Mouse (Mus musculus): ENCODE results near the gene Olfr196. TPM values are rescaled to one million over a fixed set of nuclear protein-coding genes. Genes with fewer than 3 reads are reported as not detected.
"Not testable (repeated sequence)": the region's sequence is repeated elsewhere in the genome, so short reads cannot be mapped to it uniquely, and the experiment has no call there.

Gene Olfr196
- total RNA-seq (2021) = not detected
- long read RNA-seq = 0 reads

GRCm38 (mm10) chr16:59170354-59170753, at the start of gene Olfr196:
TSS of gene Olfr196 (minus strand) at chr16:59170454.
- no peak for DNase-seq (ENCODE audit: low spot score in 2 of 2)

GRCm38 (mm10) chr16:59219667-59220066, 49.4 kb upstream of the Olfr196 start, which contains the start of gene Olfr199:
TSS of gene Olfr199 (minus strand) at chr16:59219767.
- not testable (repeated sequence) for DNase-seq (ENCODE audit: low spot score in 2 of 2)

- DNase-seq (ENCODE audit: low spot score in 2 of 2) = not testable (repeated sequence)
Measured at GRCm38 (mm10) chr16:59217861-59218260, 47.6 kb upstream of the Olfr196 start.

GRCm38 (mm10) chr16:59203433-59203832, 33.2 kb upstream of the Olfr196 start, which contains the start of gene Olfr198:
TSS of gene Olfr198 (minus strand) at chr16:59203533.
- not testable (repeated sequence) for DNase-seq (ENCODE audit: low spot score in 2 of 2)

GRCm38 (mm10) chr16:59151996-59152395, 18.3 kb downstream of the Olfr196 start:
- no peak for DNase-seq (ENCODE audit: low spot score in 2 of 2)

GRCm38 (mm10) chr16:59146746-59147145, 23.5 kb downstream of the Olfr196 start, which contains the start of gene Olfr195:
TSS of gene Olfr195 (plus strand) at chr16:59147046.
- no peak for DNase-seq (ENCODE audit: low spot score in 2 of 2)

GRCm38 (mm10) chr16:59141105-59141504, 29.1 kb downstream of the Olfr196 start:
- no peak for DNase-seq (ENCODE audit: low spot score in 2 of 2)

GRCm38 (mm10) chr16:59130740-59131139, 39.5 kb downstream of the Olfr196 start:
- DNase-seq (ENCODE audit: low spot score in 2 of 2) = no peak

- no peak for DNase-seq (ENCODE audit: low spot score in 2 of 2)
Measured at GRCm38 (mm10) chr16:59120969-59121368, 49.3 kb downstream of the Olfr196 start, which contains the start of gene Olfr194. TSS of gene Olfr194 (minus strand) at chr16:59121069.

Other genes with a start within 250 kb of the Olfr196 start
- not detected for gene Olfr181, start 241.7 kb downstream of the Olfr196 start, total RNA-seq (2021)
- not detected for gene Olfr180, start 241.1 kb downstream of the Olfr196 start, total RNA-seq (2021)
- gene Olfr183, start 175.1 kb downstream of the Olfr196 start, total RNA-seq (2021) = not detected
- not detected for gene Olfr186, start 140.2 kb downstream of the Olfr196 start, total RNA-seq (2021)
- gene Olfr187, start 130.7 kb downstream of the Olfr196 start, total RNA-seq (2021) = not detected
- gene Olfr190, start 92.4 kb downstream of the Olfr196 start, total RNA-seq (2021) = not detected
- not detected for gene Olfr191, start 80.6 kb downstream of the Olfr196 start, total RNA-seq (2021)
- not detected for gene Olfr193, start 58.6 kb downstream of the Olfr196 start, total RNA-seq (2021)
- gene Olfr194, start 49.4 kb downstream of the Olfr196 start, total RNA-seq (2021) = not detected
- not detected for gene Olfr195, start 23.4 kb downstream of the Olfr196 start, total RNA-seq (2021)
- gene Olfr198, start 33.1 kb upstream of the Olfr196 start, total RNA-seq (2021) = not detected
- gene Olfr199, start 49.3 kb upstream of the Olfr196 start, total RNA-seq (2021) = not detected
- gene Olfr201, start 102.2 kb upstream of the Olfr196 start, total RNA-seq (2021) = not detected
- gene Olfr202, start 116.3 kb upstream of the Olfr196 start, total RNA-seq (2021) = not detected
- not detected for gene Olfr203, start 128.4 kb upstream of the Olfr196 start, total RNA-seq (2021)
- under 1 TPM; 0.09 to 0.11 TPM for gene Olfr204, start 147.8 kb upstream of the Olfr196 start, total RNA-seq (2021)
- not detected for gene Olfr205, start 160.7 kb upstream of the Olfr196 start, total RNA-seq (2021)
- not detected for gene Olfr206, start 178.8 kb upstream of the Olfr196 start, total RNA-seq (2021)
- not detected for gene Olfr209, start 193.5 kb upstream of the Olfr196 start, total RNA-seq (2021)
- under 1 TPM in 1 of 2 experiments, not detected in 1; 0.07 TPM for gene Gabrr3, start 236.9 kb upstream of the Olfr196 start, total RNA-seq (2021)